Mouse (Mus musculus): Measurements from ENCODE around the gene Gnb5.

- TF ChIP-seq CTCF (IDR thresholded peaks at IDR 0.05; ENCODE audit: control insufficient read depth, insufficient read depth, insufficient replicate concordance, low read depth, low read length) = no peak
- TF ChIP-seq POLR2A (IDR thresholded peaks at IDR 0.05; ENCODE audit: control insufficient read depth, low read depth, low read length) = no peak
Measured at GRCm38 (mm10) chr9:75382825-75383224, 76.7 kb downstream of the Gnb5 start.
